Mouse (Mus musculus) embryo, embryonic 11.5 days (tissue): ENCODE measurements around the gene Cdhr3.
"Not testable (repeated sequence)": the region's sequence is repeated elsewhere in the genome, so short reads cannot be mapped to it uniquely, and the experiment has no call there.

ENCODE experiments used
- DNase-seq: peaks from one replicate; pipeline ENCODE4 v3.0.0-alpha.2; 2012; ENCODE audit warnings: low read depth, low spot score

Gene Cdhr3

GRCm38 (mm10) chr12:33005858-33006257 is 86.8 kb downstream of the Cdhr3 start:
- no peak for DNase-seq

GRCm38 (mm10) chr12:33003339-33003965 is 89.2 kb downstream of the Cdhr3 start:
- DNase-seq = no peak

GRCm38 (mm10) chr12:33000402-33000801 is 92.3 kb downstream of the Cdhr3 start:
- no peak for DNase-seq

- DNase-seq = not testable (repeated sequence)
Observed at GRCm38 (mm10) chr12:32999778-33000177, 92.9 kb downstream of the Cdhr3 start.

- no peak for DNase-seq
Observed at GRCm38 (mm10) chr12:32998766-32999165, 93.9 kb downstream of the Cdhr3 start.

GRCm38 (mm10) chr12:32995081-32995834 is 97.4 kb downstream of the Cdhr3 start:
- no peak for DNase-seq

- DNase-seq = no peak
Observed at GRCm38 (mm10) chr12:32994081-32994480, 98.6 kb downstream of the Cdhr3 start.

- DNase-seq = no peak
Observed at GRCm38 (mm10) chr12:32989731-32990130, 102.9 kb downstream of the Cdhr3 start.

GRCm38 (mm10) chr12:32986284-32986683 is 106.4 kb downstream of the Cdhr3 start:
- DNase-seq = no peak
